Mouse (Mus musculus): ENCODE results near the gene Gm49383. TPM values are rescaled to one million over a fixed set of nuclear protein-coding genes. Genes with fewer than 3 reads are reported as not detected.
"Not testable (repeated sequence)": the region's sequence is repeated elsewhere in the genome, so short reads cannot be mapped to it uniquely, and the experiment has no call there.

Gene Gm49383
- polyA plus RNA-seq, 1 experiment from 2014 or later = 33.8 TPM

- H3K4me1 ChIP-seq = 0 out of 2 replicates have a peak, but pooled peaks cover 5% of the 10 kb centered on the region
- H3K27me3 ChIP-seq = no peaks in the 10 kb centered on the region
- ATAC-seq (ENCODE audit: insufficient number of reproducible peaks, insufficient read depth, low FRiP score, low TSS enrichment, low read depth) = no peak
- H3K9ac ChIP-seq = no peak overlapping the region
- no peak overlapping the region for H3K4me2 ChIP-seq
- H3K27ac ChIP-seq = no peak overlapping the region
- 85% methylated on average over 12 of the region's 12 CpGs for WGBS
- no peak overlapping the region for H3K4me3 ChIP-seq
- H3K9me3 ChIP-seq = no peaks in the 10 kb centered on the region
- H3K36me3 ChIP-seq = peaks cover 27% of the 10 kb centered on the region
Measured at GRCm38 (mm10) chr12:69179371-69179770, 17.5 kb downstream of the Gm49383 start.

- Histone ChIP-seq H3K4me2 (no peak overlapping the region), H3K36me3 (peaks cover 31% of the 10 kb centered on the region), H3K4me3 (no peak overlapping the region), H3K9ac (no peak overlapping the region), H3K27ac (no peak overlapping the region), H3K27me3 (no peaks in the 10 kb centered on the region), H3K9me3 (no peaks in the 10 kb centered on the region), H3K4me1 (no peaks in the 10 kb centered on the region)
- no peak for ATAC-seq (ENCODE audit: insufficient number of reproducible peaks, insufficient read depth, low FRiP score, low TSS enrichment, low read depth)
- 81% methylated on average over 3 of the region's 3 CpGs for WGBS
Measured at GRCm38 (mm10) chr12:69177526-69177925, 19.4 kb downstream of the Gm49383 start.

- Histone ChIP-seq H3K4me3 (no peak overlapping the region), H3K4me2 (no peak overlapping the region), H3K4me1 (no peaks in the 10 kb centered on the region), H3K27me3 (no peaks in the 10 kb centered on the region), H3K27ac (no peak overlapping the region), H3K9me3 (no peaks in the 10 kb centered on the region), H3K9ac (no peak overlapping the region), H3K36me3 (peaks cover 30% of the 10 kb centered on the region)
- ATAC-seq (ENCODE audit: insufficient number of reproducible peaks, insufficient read depth, low FRiP score, low TSS enrichment, low read depth) = no peak
- WGBS = 91% methylated on average over 3 of the region's 3 CpGs
Measured at GRCm38 (mm10) chr12:69175975-69176374, 20.9 kb downstream of the Gm49383 start.

- no peak overlapping the region for H3K27ac ChIP-seq
- H3K9ac ChIP-seq = no peak overlapping the region
- peaks cover 25% of the 10 kb centered on the region for H3K36me3 ChIP-seq
- peaks cover 11% of the 10 kb centered on the region for H3K4me1 ChIP-seq
- no peak for ATAC-seq (ENCODE audit: insufficient number of reproducible peaks, insufficient read depth, low FRiP score, low TSS enrichment, low read depth)
- no peak overlapping the region for H3K4me3 ChIP-seq
- H3K4me2 ChIP-seq = no peak overlapping the region
- WGBS = 95% methylated on average over 2 of the region's 2 CpGs
- H3K27me3 ChIP-seq = no peaks in the 10 kb centered on the region
- no peaks in the 10 kb centered on the region for H3K9me3 ChIP-seq
Measured at GRCm38 (mm10) chr12:69171307-69171706, 25.6 kb downstream of the Gm49383 start.

- Histone ChIP-seq H3K9ac (peak within 1 kb of the TSS; percentile 81), H3K4me1 (peaks cover 11% of the 10 kb centered on the region), H3K27me3 (no peaks in the 10 kb centered on the region), H3K4me3 (peak within 1 kb of the TSS; percentile 89), H3K36me3 (peaks cover 12% of the 10 kb centered on the region; the same call in 1 of the 2 replicates), H3K9me3 (no peaks in the 10 kb centered on the region), H3K27ac (peak within 1 kb of the TSS; percentile 80), H3K4me2 (peak within 1 kb of the TSS; percentile 90)
- WGBS = under 1% methylated on average over 40 of the region's 40 CpGs
- peak; percentile 89 for ATAC-seq (ENCODE audit: insufficient number of reproducible peaks, insufficient read depth, low FRiP score, low TSS enrichment, low read depth)
Measured at GRCm38 (mm10) chr12:69168461-69169106, 28.3 kb downstream of the Gm49383 start, which contains the start of gene Lrr1. Gene Lrr1, plus strand, starts transcription at chr12:69168814.

- peaks cover 7% of the 10 kb centered on the region; the same call in 1 of the 2 replicates for H3K36me3 ChIP-seq
- peak overlapping the region; percentile 81 for H3K9ac ChIP-seq
- H3K9me3 ChIP-seq = no peaks in the 10 kb centered on the region
- no peak for ATAC-seq (ENCODE audit: insufficient number of reproducible peaks, insufficient read depth, low FRiP score, low TSS enrichment, low read depth)
- H3K27me3 ChIP-seq = no peaks in the 10 kb centered on the region
- H3K27ac ChIP-seq = peak overlapping the region; percentile 80
- peak overlapping the region; percentile 90 for H3K4me2 ChIP-seq
- H3K4me1 ChIP-seq = peaks cover 11% of the 10 kb centered on the region
- peak overlapping the region; percentile 89 for H3K4me3 ChIP-seq
- WGBS = 8% methylated on average over 18 of the region's 18 CpGs
Measured at GRCm38 (mm10) chr12:69167656-69168460, 29.0 kb downstream of the Gm49383 start.

- H3K9ac ChIP-seq; H3K9me3 ChIP-seq; ATAC-seq (ENCODE audit: insufficient number of reproducible peaks, insufficient read depth, low FRiP score, low TSS enrichment, low read depth); H3K4me3 ChIP-seq; H3K36me3 ChIP-seq; H3K4me2 ChIP-seq; H3K27me3 ChIP-seq; H3K27ac ChIP-seq: not testable (repeated sequence)
- WGBS = 70% methylated on average over 8 of the region's 8 CpGs
- H3K4me1 ChIP-seq = peaks cover 11% of the 10 kb centered on the region
Measured at GRCm38 (mm10) chr12:69166861-69167581, 29.9 kb downstream of the Gm49383 start.

GRCm38 (mm10) chr12:69164904-69165303 is 32.0 kb downstream of the Gm49383 start:
- peaks cover 11% of the 10 kb centered on the region for H3K4me1 ChIP-seq

GRCm38 (mm10) chr12:69163586-69163985 is 33.3 kb downstream of the Gm49383 start:
- not testable (repeated sequence) for H3K4me2 ChIP-seq; H3K9me3 ChIP-seq; H3K4me3 ChIP-seq; H3K36me3 ChIP-seq; H3K27ac ChIP-seq; H3K4me1 ChIP-seq; H3K9ac ChIP-seq; ATAC-seq (ENCODE audit: insufficient number of reproducible peaks, insufficient read depth, low FRiP score, low TSS enrichment, low read depth); H3K27me3 ChIP-seq
- WGBS = 85% methylated on average over 4 of the region's 4 CpGs

More at GRCm38 (mm10) chr12:69164904-69165303, 32.0 kb downstream of the Gm49383 start:
- no peak for ATAC-seq (ENCODE audit: insufficient number of reproducible peaks, insufficient read depth, low FRiP score, low TSS enrichment, low read depth)
- Histone ChIP-seq H3K27me3 (no peaks in the 10 kb centered on the region), H3K4me2 (no peak overlapping the region), H3K36me3 (no peaks in the 10 kb centered on the region), H3K4me3 (no peak overlapping the region), H3K9ac (0 out of 2 replicates have a peak overlapping the region, but pooled peaks have one; percentile 6), H3K9me3 (no peaks in the 10 kb centered on the region), H3K27ac (no peak overlapping the region)
- WGBS = 46% methylated on average over 3 of the region's 3 CpGs

- 75% methylated on average over 2 of the region's 2 CpGs for WGBS
- not testable (repeated sequence) for H3K4me2 ChIP-seq; H3K27ac ChIP-seq; H3K4me1 ChIP-seq; H3K9ac ChIP-seq; H3K27me3 ChIP-seq; H3K9me3 ChIP-seq; H3K4me3 ChIP-seq; ATAC-seq (ENCODE audit: insufficient number of reproducible peaks, insufficient read depth, low FRiP score, low TSS enrichment, low read depth)
- H3K36me3 ChIP-seq = peaks cover 19% of the 10 kb centered on the region
Measured at GRCm38 (mm10) chr12:69160677-69161076, 36.2 kb downstream of the Gm49383 start.

- no peaks in the 10 kb centered on the region for H3K9me3 ChIP-seq
- H3K4me2 ChIP-seq = peak overlapping the region; percentile 36
- no peak overlapping the region for H3K9ac ChIP-seq
- no peak overlapping the region for H3K27ac ChIP-seq
- ATAC-seq (ENCODE audit: insufficient number of reproducible peaks, insufficient read depth, low FRiP score, low TSS enrichment, low read depth) = no peak
- H3K36me3 ChIP-seq = peaks cover 20% of the 10 kb centered on the region
- H3K27me3 ChIP-seq = no peaks in the 10 kb centered on the region
- WGBS = 6% methylated on average over 9 of the region's 9 CpGs
- peaks cover 4% of the 10 kb centered on the region for H3K4me1 ChIP-seq
- peak overlapping the region; percentile 65 for H3K4me3 ChIP-seq
Measured at GRCm38 (mm10) chr12:69159578-69159940, 37.3 kb downstream of the Gm49383 start.
